Mouse (Mus musculus) neutrophil, adult 83 days (primary cell): Measurements from ENCODE around the gene Tmem45a2. TPM values are rescaled to one million over a fixed set of nuclear protein-coding genes. Genes with fewer than 3 reads are reported as not detected.

Source experiments
- total RNA-seq, 2 experiments: library from RNA; stranded (reverse); gene quantifications; one replicate each; pipeline ENCODE4 v1.2.4; 2023

Tmem45a2 gene
- 1 to 10 TPM; 2.3 to 2.5 TPM for total RNA-seq

DNA sequence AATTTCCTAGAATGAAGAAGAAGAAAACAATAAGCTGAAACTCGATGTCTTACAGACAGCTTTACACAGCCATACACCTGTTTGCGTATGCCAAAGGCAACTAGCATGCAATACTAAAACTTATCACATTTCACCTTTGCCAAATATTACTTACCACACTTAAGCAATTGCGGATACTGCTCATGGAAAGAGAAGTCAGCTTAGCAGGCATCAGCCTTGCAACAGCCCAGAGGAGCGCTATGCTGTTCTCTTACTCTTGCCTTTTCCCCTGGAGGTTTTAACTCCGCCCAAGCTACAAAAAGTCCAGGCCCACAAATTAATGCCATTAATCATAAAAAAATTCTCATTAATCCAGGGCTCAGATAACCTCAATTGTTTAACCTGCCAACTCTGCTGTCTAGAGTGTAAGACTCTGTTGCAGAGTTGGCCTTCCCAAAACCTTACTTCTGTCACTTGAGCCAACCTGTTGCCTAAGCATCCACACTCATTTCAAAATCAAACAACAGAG lies at the start of gene Tmem45a2:
TSS of gene Tmem45a2 (minus strand) at position 241 of the 508 bp plus-strand sequence.

Other genes with a start within 250 kb of the Tmem45a2 start
- gene Tmem45a, start 185.2 kb downstream of the Tmem45a2 start, total RNA-seq: not detected
- gene Lnp1, start 143.3 kb downstream of the Tmem45a2 start, total RNA-seq: not detected
- gene Tomm70a, start 50.3 kb upstream of the Tmem45a2 start, total RNA-seq: 10 to 100 TPM; 16.9 to 17.8 TPM
- gene Nit2, start 96.0 kb upstream of the Tmem45a2 start, total RNA-seq: 10 to 100 TPM; 11.3 to 14.0 TPM
- 100 to 1,000 TPM in 1 of 2 experiments, 10 to 100 TPM in 1; 87.3 to 105 TPM for gene Tbc1d23, start 160.1 kb upstream of the Tmem45a2 start, total RNA-seq
- gene Tmem30c, start 221.5 kb upstream of the Tmem45a2 start, total RNA-seq: not detected